Mouse (Mus musculus) limb, embryonic 14.5 days (tissue): ENCODE measurements around the gene Cep164. TPM values are rescaled to one million over a fixed set of nuclear protein-coding genes. Genes with fewer than 3 reads are reported as not detected.

Source experiments
- ATAC-seq: fragments of 200-750 bp; cut with Nextera tagmentation; 2 replicates; pipeline ENCODE4 v1.8.0; 2017; ENCODE audit warnings: low read depth, moderate number of reproducible peaks, moderate TSS enrichment; ENCODE audit not compliant: low FRiP score
- DNase-seq: peaks from one replicate; pipeline ENCODE4 v3.0.0-alpha.2; 2015; ENCODE audit warnings: low spot score
- H3K27ac ChIP-seq: fragments of 300-500 bp; sonication (generic); replicated peaks from 2 replicates; pipeline ENCODE4 v1.5.1; 2014; ENCODE audit warnings: low read depth, mild to moderate bottlenecking, low read length, moderate library complexity, mixed read lengths
- H3K27me3 ChIP-seq: fragments of 300-500 bp; sonication (generic); 2 replicates; pipeline ENCODE4 v1.6.1; 2014; ENCODE audit warnings: low read length, mixed read lengths; ENCODE audit not compliant: control insufficient read depth, insufficient read depth
- H3K36me3 ChIP-seq: fragments of 300-500 bp; sonication (generic); 2 replicates; pipeline ENCODE4 v1.6.1; 2014; ENCODE audit warnings: mild to moderate bottlenecking, low read length, moderate library complexity, mixed read lengths; ENCODE audit not compliant: control insufficient read depth, insufficient read depth
- H3K4me1 ChIP-seq: fragments of 300-500 bp; sonication (generic); 2 replicates; pipeline ENCODE4 v1.6.1; 2014; ENCODE audit warnings: antibody characterized with exemption, low read length, mixed read lengths; ENCODE audit not compliant: control insufficient read depth, insufficient read depth
- H3K4me2 ChIP-seq: fragments of 300-500 bp; sonication (generic); replicated peaks from 2 replicates; pipeline ENCODE4 v1.6.1; 2014; ENCODE audit warnings: low read depth, mild to moderate bottlenecking, low read length, moderate library complexity; ENCODE audit not compliant: severe bottlenecking
- H3K4me3 ChIP-seq: fragments of 300-500 bp; sonication (generic); replicated peaks from 2 replicates; pipeline ENCODE4 v1.5.1; 2014; ENCODE audit warnings: low read length
- H3K9ac ChIP-seq: fragments of 300-500 bp; sonication (generic); 2 replicates; pipeline ENCODE4 v1.6.1; 2014; ENCODE audit warnings: mild to moderate bottlenecking, low read depth, low read length, moderate library complexity; ENCODE audit not compliant: severe bottlenecking
- H3K9me3 ChIP-seq: fragments of 300-500 bp; sonication (generic); 2 replicates; pipeline ENCODE4 v1.6.1; 2016; ENCODE audit warnings: low read length; ENCODE audit not compliant: control insufficient read depth
- POLR2A ChIP-seq: fragments of 200-500 bp; IDR thresholded peaks from 2 replicates; pipeline ENCODE4 v1.8.0; 2012; ENCODE audit warnings: inconsistent platforms, mild to moderate bottlenecking, moderate library complexity, borderline replicate concordance; ENCODE audit not compliant: insufficient read depth, insufficient read length; ENCODE audit errors: extremely low read depth
- WGBS: fragments of 180-500 bp; shearing (Covaris S2); extraction: QIAGEN DNeasy Blood & Tissue Kit; methylation state at CpG from one replicate; pipeline ENCODE4 v1.1.7; 2014; 5-methylcytosine and 5-hydroxymethylcytosine counted together
- polyA plus RNA-seq, 2 experiments: library from polyadenylated mRNA; depleted of rRNA in 1 of 2; stranded (reverse) in 1 of 2; unstranded in 1 of 2; fragments of >200 nt; fragmentation: Nextera tagmentation in 1 of 2; extraction: Ambion mirVana in 1 of 2; gene quantifications; 2 replicates each; pipeline versions ENCODE4 v1.2.1 to v1.2.3; 2012 to 2014

Gene Cep164
- polyA plus RNA-seq, 2 experiments = 26.2 to 33.3 TPM

GRCm38 (mm10) chr9:45807761-45808160 lies 20.7 kb downstream of the Cep164 start:
- H3K9ac ChIP-seq = no peak overlapping the region
- ATAC-seq (no peak), DNase-seq (no peak)
- no peaks in the 10 kb centered on the region for H3K9me3 ChIP-seq
- TF ChIP-seq POLR2A = no peak
- no peak overlapping the region for H3K4me3 ChIP-seq
- no peaks in the 10 kb centered on the region for H3K27me3 ChIP-seq
- no peak overlapping the region for H3K27ac ChIP-seq
- peaks cover 24% of the 10 kb centered on the region for H3K36me3 ChIP-seq
- H3K4me1 ChIP-seq = no peaks in the 10 kb centered on the region
- no peak overlapping the region for H3K4me2 ChIP-seq
- 85% methylated on average over 8 of the region's 8 CpGs for WGBS

GRCm38 (mm10) chr9:45807337-45807736 lies 21.2 kb downstream of the Cep164 start:
- peaks cover 24% of the 10 kb centered on the region for H3K36me3 ChIP-seq
- no peaks in the 10 kb centered on the region for H3K27me3 ChIP-seq
- no peak for TF ChIP-seq POLR2A
- ATAC-seq = no peak
- no peak overlapping the region for H3K4me3 ChIP-seq
- H3K4me1 ChIP-seq = no peaks in the 10 kb centered on the region
- DNase-seq = no peak
- H3K27ac ChIP-seq = no peak overlapping the region
- no peaks in the 10 kb centered on the region for H3K9me3 ChIP-seq
- 87% methylated on average over 11 of the region's 11 CpGs for WGBS
- no peak overlapping the region for H3K9ac ChIP-seq
- no peak overlapping the region for H3K4me2 ChIP-seq

- no peaks in the 10 kb centered on the region for H3K9me3 ChIP-seq
- peaks cover 26% of the 10 kb centered on the region for H3K36me3 ChIP-seq
- no peak overlapping the region for H3K9ac ChIP-seq
- no peak for TF ChIP-seq POLR2A
- H3K4me3 ChIP-seq = no peak overlapping the region
- ATAC-seq = no peak
- no peak for DNase-seq
- H3K4me2 ChIP-seq = no peak overlapping the region
- no peaks in the 10 kb centered on the region for H3K27me3 ChIP-seq
- no peaks in the 10 kb centered on the region for H3K4me1 ChIP-seq
- no peak overlapping the region for H3K27ac ChIP-seq
- WGBS = 91% methylated on average over 11 of the region's 11 CpGs
Observed at GRCm38 (mm10) chr9:45806847-45807246, 21.6 kb downstream of the Cep164 start.

DNA sequence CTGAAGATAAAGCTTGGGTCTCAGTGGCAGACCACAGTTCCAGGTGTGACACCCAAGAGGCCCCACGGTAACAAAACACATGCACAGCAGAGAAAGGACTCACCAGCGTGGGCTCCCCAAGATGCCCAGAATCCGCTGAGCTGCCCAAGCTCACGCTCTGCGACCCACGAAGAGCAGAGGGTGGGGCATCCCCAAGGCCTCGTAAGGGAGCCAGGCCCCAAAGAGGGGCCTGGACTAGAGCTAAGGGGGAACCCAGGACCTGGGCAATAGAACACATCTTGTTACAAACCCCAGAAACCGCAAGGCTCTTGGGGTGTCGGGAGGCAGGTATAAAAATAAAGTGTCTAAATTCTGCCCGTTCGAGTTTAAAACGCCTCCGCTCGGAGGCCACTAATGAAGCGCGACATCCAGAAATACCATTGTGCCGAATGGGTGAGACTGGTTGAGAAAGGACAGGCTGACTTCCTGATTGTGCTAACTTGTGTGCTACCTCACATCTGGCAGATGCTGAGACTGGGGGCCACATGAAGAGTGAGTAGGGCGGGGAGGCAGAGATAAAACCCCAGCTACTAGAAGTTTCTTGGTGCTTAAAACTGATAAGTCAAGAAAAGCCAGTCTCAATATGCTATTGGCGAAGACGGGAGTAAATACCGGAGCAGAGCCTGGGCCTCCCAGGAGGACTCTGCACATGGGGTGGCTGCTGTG lies 25.3 kb downstream of the Cep164 start:
- H3K36me3 ChIP-seq = peaks cover 46% of the 10 kb centered on the region

GRCm38 (mm10) chr9:45799402-45799801 lies 29.1 kb downstream of the Cep164 start:
- no peak for ATAC-seq
- no peak for TF ChIP-seq POLR2A
- Histone ChIP-seq H3K4me3 (no peak overlapping the region), H3K27me3 (no peaks in the 10 kb centered on the region), H3K9me3 (no peaks in the 10 kb centered on the region), H3K9ac (no peak overlapping the region), H3K27ac (0 out of 2 replicates have a peak overlapping the region, but pooled peaks have one; percentile 34), H3K36me3 (peaks cover 28% of the 10 kb centered on the region), H3K4me2 (no peak overlapping the region), H3K4me1 (peaks cover 5% of the 10 kb centered on the region; the same call in 1 of the 2 replicates)
- 69% methylated on average over 8 of the region's 8 CpGs for WGBS
- DNase-seq = no peak

More for the DNA sequence above, 25.3 kb downstream of the Cep164 start:
- no peak overlapping the region for H3K27ac ChIP-seq
- TF ChIP-seq POLR2A = no peak
- DNase-seq (no peak), ATAC-seq (no peak)
- peaks cover 3% of the 10 kb centered on the region; the same call in 1 of the 2 replicates for H3K4me1 ChIP-seq
- WGBS = 85% methylated on average over 21 of the region's 21 CpGs
- H3K9me3 ChIP-seq = no peaks in the 10 kb centered on the region
- no peak overlapping the region for H3K4me2 ChIP-seq
- H3K27me3 ChIP-seq = no peaks in the 10 kb centered on the region
- H3K9ac ChIP-seq = no peak overlapping the region
- H3K4me3 ChIP-seq = no peak overlapping the region
